Mouse (Mus musculus): ENCODE data around the gene Tyrp1. TPM values are rescaled to one million over a fixed set of nuclear protein-coding genes. Genes with fewer than 3 reads are reported as not detected.

Gene Tyrp1
- total and polyA plus RNA-seq, 2 experiments from 2014 or later: 0.11 to 0.43 TPM

DNA sequence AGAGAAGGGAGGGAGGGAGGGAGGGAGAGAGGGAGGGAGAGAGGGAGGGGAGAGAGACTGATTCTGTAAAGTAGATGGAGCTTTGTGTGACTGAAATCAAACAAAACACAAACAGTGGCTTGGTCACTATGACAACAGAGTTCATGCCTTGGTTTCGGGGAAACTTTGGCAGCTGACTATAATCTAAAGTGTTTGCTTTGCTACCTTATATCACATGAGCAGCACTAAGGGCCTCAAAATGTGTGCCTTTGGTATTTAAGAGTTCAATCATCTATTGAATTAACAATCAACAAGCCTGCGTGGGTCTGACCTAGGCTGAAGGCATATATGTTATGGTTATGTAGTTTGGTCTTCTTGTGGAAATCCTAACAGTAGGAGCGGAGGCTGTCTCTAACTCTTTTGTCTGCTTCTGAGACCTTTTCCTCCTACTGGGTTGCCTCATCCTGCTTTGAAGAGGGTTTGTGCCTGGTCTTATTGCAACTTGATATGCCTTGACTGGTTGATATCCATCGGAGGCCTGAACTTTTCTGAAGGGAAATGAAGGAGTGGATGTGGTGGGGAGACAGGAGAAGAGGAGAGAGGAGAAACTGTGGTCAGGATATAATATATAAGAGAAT, 61.5 kb downstream of the Tyrp1 start:
- Histone ChIP-seq H3K27me3 (ENCODE audit: insufficient read depth, low read length) (no peaks in the 10 kb centered on the region), H3K4me3 (ENCODE audit: low read depth, low read length) (no peak overlapping the region), H3K36me3 (ENCODE audit: insufficient read depth) (no peaks in the 10 kb centered on the region), H3K9ac (no peak overlapping the region), H3K9me3 (ENCODE audit: low read length) (no peaks in the 10 kb centered on the region), H3K27ac (ENCODE audit: low read depth, low read length) (no peak overlapping the region), H3K4me2 (ENCODE audit: low read depth) (no peak overlapping the region), H3K4me1 (ENCODE audit: insufficient read depth) (no peaks in the 10 kb centered on the region)
- no peak for ATAC-seq
- TF ChIP-seq CTCF (IDR thresholded peaks at IDR 0.05; ENCODE audit: low read depth): no peak
- WGBS: 56% methylated on average over 4 of the region's 4 CpGs
- DNase-seq: no peak

Other genes with a start within 250 kb of the Tyrp1 start
- gene Lurap1l, start 76.5 kb downstream of the Tyrp1 start, total RNA-seq (2014; rRNA removed): 4.7 and 6.4 TPM in 2 replicates
- gene Lurap1l, start 76.5 kb downstream of the Tyrp1 start, polyA plus RNA-seq (2015; fragmentation: Nextera tagmentation; extraction: Ambion mirVana): 5.0 and 5.3 TPM in 2 replicates